Mouse (Mus musculus): ENCODE measurements around the gene a. TPM values are rescaled to one million over a fixed set of nuclear protein-coding genes. Genes with fewer than 3 reads are reported as not detected.
"Not testable (repeated sequence)": the region's sequence is repeated elsewhere in the genome, so short reads cannot be mapped to it uniquely, and the experiment has no call there.

a gene
- total RNA-seq, 2 experiments from 2014 or later, result not detected

- no peak for ATAC-seq (ENCODE audit: poor library complexity, severe bottlenecking)
These were observed 126.9 kb downstream of the a start for GRCm38 (mm10) chr2:154917866-154918641.

- no peak for ATAC-seq (ENCODE audit: poor library complexity, severe bottlenecking)
These were observed 129.7 kb downstream of the a start for GRCm38 (mm10) chr2:154920896-154921295.

- not testable (repeated sequence) for ATAC-seq (ENCODE audit: poor library complexity, severe bottlenecking)
These were observed 130.9 kb downstream of the a start for GRCm38 (mm10) chr2:154922134-154922533.

- ATAC-seq (ENCODE audit: poor library complexity, severe bottlenecking), result no peak
These were observed 134.3 kb downstream of the a start for GRCm38 (mm10) chr2:154925411-154926031.

GRCm38 (mm10) chr2:154926843-154927242 is 135.6 kb downstream of the a start:
- ATAC-seq (ENCODE audit: poor library complexity, severe bottlenecking), result no peak

- ATAC-seq (ENCODE audit: poor library complexity, severe bottlenecking), result no peak
These were observed 137.1 kb downstream of the a start for GRCm38 (mm10) chr2:154928298-154928697.

- no peak for ATAC-seq (ENCODE audit: poor library complexity, severe bottlenecking)
These were observed 142.7 kb downstream of the a start for GRCm38 (mm10) chr2:154933884-154934283.

- ATAC-seq (ENCODE audit: poor library complexity, severe bottlenecking), result no peak
These were observed 144.9 kb downstream of the a start for GRCm38 (mm10) chr2:154936106-154936505.

- no peak for ATAC-seq (ENCODE audit: poor library complexity, severe bottlenecking)
These were observed 145.4 kb downstream of the a start for GRCm38 (mm10) chr2:154936536-154937155.

- ATAC-seq (ENCODE audit: poor library complexity, severe bottlenecking), result no peak
These were observed 146.6 kb downstream of the a start for GRCm38 (mm10) chr2:154937547-154938390.

GRCm38 (mm10) chr2:154941952-154942351 is 150.8 kb downstream of the a start:
- ATAC-seq (ENCODE audit: poor library complexity, severe bottlenecking), result 0 out of 2 replicates have a peak, but pooled peaks have one; percentile 51

- ATAC-seq (ENCODE audit: poor library complexity, severe bottlenecking), result no peak
These were observed 151.3 kb downstream of the a start for GRCm38 (mm10) chr2:154942546-154942945.

GRCm38 (mm10) chr2:154943101-154943500 is 151.9 kb downstream of the a start:
- ATAC-seq (ENCODE audit: poor library complexity, severe bottlenecking), result peak; percentile 73; the same call in 1 of the 2 replicates

- no peak for ATAC-seq (ENCODE audit: poor library complexity, severe bottlenecking)
These were observed 155.7 kb downstream of the a start for GRCm38 (mm10) chr2:154946921-154947320.

GRCm38 (mm10) chr2:154949352-154949751 is 158.2 kb downstream of the a start:
- ATAC-seq (ENCODE audit: poor library complexity, severe bottlenecking), result no peak

GRCm38 (mm10) chr2:154949877-154950276 is 158.7 kb downstream of the a start:
- no peak for ATAC-seq (ENCODE audit: poor library complexity, severe bottlenecking)

- ATAC-seq (ENCODE audit: poor library complexity, severe bottlenecking), result no peak
These were observed 159.4 kb downstream of the a start for GRCm38 (mm10) chr2:154950601-154951000.

- ATAC-seq (ENCODE audit: poor library complexity, severe bottlenecking), result no peak
These were observed 168.3 kb downstream of the a start for GRCm38 (mm10) chr2:154959486-154959885.

GRCm38 (mm10) chr2:154959909-154960308 is 168.7 kb downstream of the a start:
- ATAC-seq (ENCODE audit: poor library complexity, severe bottlenecking), result no peak

GRCm38 (mm10) chr2:154963176-154963575 is 172.0 kb downstream of the a start:
- no peak for ATAC-seq (ENCODE audit: poor library complexity, severe bottlenecking)

Measured in megakaryocyte, adult 5-6 weeks (primary cell).